Mouse (Mus musculus) brown adipose tissue, adult 24 weeks (tissue): ENCODE results near the gene Gm281. TPM values are rescaled to one million over a fixed set of nuclear protein-coding genes. Genes with fewer than 3 reads are reported as not detected.
"Not testable (repeated sequence)": the region's sequence is repeated elsewhere in the genome, so short reads cannot be mapped to it uniquely, and the experiment has no call there.

Experiments
- H3K27ac ChIP-seq: fragments of 200-500 bp; replicated peaks from 2 replicates; pipeline ENCODE4 v1.5.1; 2012; ENCODE audit warnings: low read depth, mild to moderate bottlenecking, low read length
- H3K4me1 ChIP-seq: fragments of 200-500 bp; 2 replicates; pipeline ENCODE4 v1.6.1; 2012; ENCODE audit warnings: low read length, mixed read lengths; ENCODE audit not compliant: control insufficient read depth, insufficient read depth, insufficient read length
- H3K4me3 ChIP-seq: fragments of 200-500 bp; 2 replicates; pipeline ENCODE4 v1.5.1; 2012; ENCODE audit warnings: low read depth, mild to moderate bottlenecking, low read length, moderate library complexity; ENCODE audit not compliant: insufficient read depth
- polyA plus RNA-seq: library from polyadenylated mRNA; stranded (reverse); fragments of >200 nt; gene quantifications from 2 replicates; pipeline ENCODE4 v1.2.4, GENCODE M21; 2012; ENCODE audit not compliant: missing spikeins, insufficient read depth, insufficient read length

The Gm281 gene
- not detected in 2 replicates for polyA plus RNA-seq

DNA sequence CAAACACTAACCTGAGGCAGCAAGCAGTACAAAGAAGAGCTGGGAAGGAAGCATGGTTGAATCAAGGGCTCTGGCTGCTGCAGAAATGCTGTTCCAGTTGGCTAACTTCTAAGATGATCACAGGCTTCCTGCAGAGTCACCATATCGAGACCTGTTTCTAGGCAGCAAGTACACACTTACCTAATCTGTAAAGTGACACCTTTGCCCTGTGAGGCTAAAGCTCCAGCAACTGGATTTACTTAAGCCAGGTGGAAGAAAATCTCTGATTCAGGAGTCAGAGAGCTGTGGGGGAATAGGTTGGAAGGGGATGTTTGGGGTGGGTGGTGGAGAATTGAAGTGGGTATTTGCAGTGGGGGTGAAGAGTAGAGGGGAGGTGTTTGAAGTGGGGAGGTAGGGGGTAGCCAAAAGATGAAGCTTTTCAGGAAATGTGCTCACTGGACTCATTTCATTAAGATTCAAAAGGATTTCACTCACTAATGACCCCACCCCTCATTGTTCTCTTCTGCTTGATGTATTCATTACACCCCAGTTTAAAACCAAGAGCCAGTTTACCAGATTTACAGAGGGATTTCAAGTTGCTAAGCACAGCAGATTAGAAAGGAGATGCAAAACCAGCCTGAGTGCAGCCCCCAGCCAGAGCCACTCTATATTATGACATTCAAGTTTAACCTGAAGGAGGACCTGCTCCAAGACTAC is at the start of gene Gm281:
Gene Gm281, minus strand, starts transcription at position 92 of the 696 bp plus-strand sequence.
- Histone ChIP-seq H3K4me3 (no peak within 1 kb of the TSS), H3K27ac (no peak within 1 kb of the TSS), H3K4me1 (no peaks in the 10 kb centered on the region)

- H3K27ac ChIP-seq, result no peak overlapping the region
- peaks cover 2% of the 10 kb centered on the region; the same call in 1 of the 2 replicates for H3K4me1 ChIP-seq
- no peak overlapping the region for H3K4me3 ChIP-seq
Measured at GRCm38 (mm10) chr14:13963527-13963926, 49.2 kb upstream of the Gm281 start.

DNA sequence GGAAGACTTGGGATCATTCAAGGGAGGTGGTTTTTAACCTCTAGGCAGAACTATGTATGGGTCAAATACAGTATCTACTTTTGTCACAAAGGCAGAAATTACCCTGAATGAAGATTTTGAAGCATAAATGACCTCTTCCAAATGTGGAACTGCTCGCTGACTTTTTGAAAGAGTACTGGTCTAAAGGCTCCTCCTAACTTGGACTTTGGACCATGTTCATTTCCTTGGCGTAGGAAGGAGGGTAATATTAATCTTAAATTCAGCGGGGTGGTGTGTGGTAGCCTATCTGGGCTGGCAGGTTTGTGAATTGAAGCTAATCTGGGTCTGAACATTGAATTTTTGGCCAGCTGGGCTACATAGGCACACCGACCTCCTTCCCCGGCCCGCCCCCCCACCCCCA is 48.2 kb upstream of the Gm281 start:
- Histone ChIP-seq H3K27ac (no peak overlapping the region), H3K4me3 (no peak overlapping the region), H3K4me1 (peaks cover 2% of the 10 kb centered on the region; the same call in 1 of the 2 replicates)

- peak within 1 kb of the TSS; percentile 64 for H3K27ac ChIP-seq
- H3K4me3 ChIP-seq, result peak within 1 kb of the TSS; percentile 77
- peaks cover 2% of the 10 kb centered on the region; the same call in 1 of the 2 replicates for H3K4me1 ChIP-seq
Measured at GRCm38 (mm10) chr14:13961401-13962112, 47.3 kb upstream of the Gm281 start, which contains the start of the genes Atxn7 and Thoc7. Atxn7 (plus strand) TSS chr14:13961440. Thoc7 (minus strand) TSS chr14:13961852.

- Histone ChIP-seq H3K27ac (peak overlapping the region; percentile 64), H3K4me3 (peak overlapping the region; percentile 77), H3K4me1 (peaks cover 2% of the 10 kb centered on the region; the same call in 1 of the 2 replicates)
Measured at GRCm38 (mm10) chr14:13960482-13961325, 46.4 kb upstream of the Gm281 start.

GRCm38 (mm10) chr14:13960079-13960478 is 45.8 kb upstream of the Gm281 start:
- peak overlapping the region; percentile 77 for H3K4me3 ChIP-seq
- peaks cover 2% of the 10 kb centered on the region; the same call in 1 of the 2 replicates for H3K4me1 ChIP-seq
- H3K27ac ChIP-seq, result no peak overlapping the region

DNA sequence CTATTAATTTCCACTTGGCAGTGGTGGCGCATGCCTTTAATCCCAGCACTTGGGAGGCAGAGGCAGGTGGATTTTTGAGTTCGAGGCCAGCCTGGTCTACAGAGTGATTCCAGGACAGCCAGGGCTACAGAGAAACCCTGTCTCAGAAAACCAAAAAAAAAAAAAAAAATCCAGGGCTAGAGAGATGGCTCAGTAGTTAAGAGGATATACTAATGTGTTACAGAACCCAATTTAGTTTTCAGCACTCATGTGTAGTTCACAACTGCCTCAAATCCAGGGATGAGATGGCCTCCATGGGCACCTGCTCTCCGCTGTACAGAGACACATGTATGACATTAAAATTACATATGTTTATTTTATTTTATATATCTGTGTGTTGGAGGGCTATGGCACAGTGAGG is 37.9 kb upstream of the Gm281 start:
- H3K4me3 ChIP-seq, H3K4me1 ChIP-seq, H3K27ac ChIP-seq: not testable (repeated sequence)

DNA sequence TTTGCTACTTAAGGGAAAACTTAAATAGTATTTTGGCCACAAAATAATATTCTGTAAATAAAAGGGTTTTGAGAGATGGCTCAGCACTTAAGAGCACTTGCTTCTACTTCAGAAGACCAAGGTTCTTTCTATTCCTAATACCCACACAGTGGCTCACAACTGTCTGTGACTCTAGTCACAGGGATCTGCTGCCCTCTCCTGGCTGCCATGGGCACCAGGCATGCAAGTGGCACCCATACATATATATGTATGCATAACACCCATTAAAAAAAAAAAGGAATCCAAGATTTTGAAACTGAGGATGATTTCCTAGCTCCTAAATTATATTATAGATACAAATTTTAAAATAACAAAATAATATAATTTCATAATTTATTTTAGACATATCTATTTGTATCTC is 36.1 kb upstream of the Gm281 start:
- H3K27ac ChIP-seq, result no peak overlapping the region
- no peaks in the 10 kb centered on the region for H3K4me1 ChIP-seq
- H3K4me3 ChIP-seq, result no peak overlapping the region

DNA sequence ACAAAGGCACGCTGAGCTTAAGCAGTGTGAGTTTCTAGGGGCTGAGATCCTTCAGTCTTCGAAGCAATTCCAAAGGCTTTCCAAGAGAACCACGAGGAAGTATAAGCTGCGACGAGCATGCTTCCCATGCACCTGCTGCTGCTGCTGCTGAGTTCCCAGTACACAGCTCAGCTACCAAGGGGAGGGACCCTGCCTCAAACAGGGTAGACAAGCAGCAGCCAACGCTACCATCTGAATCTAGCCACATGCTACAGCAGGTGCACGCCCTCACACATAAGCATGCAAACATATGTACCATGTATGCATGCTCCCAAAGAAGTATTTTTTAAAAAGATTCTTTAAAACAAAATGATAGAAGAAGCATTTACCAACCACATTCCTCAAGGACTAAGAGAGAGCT is 34.1 kb upstream of the Gm281 start:
- Histone ChIP-seq H3K4me1 (no peaks in the 10 kb centered on the region), H3K4me3 (no peak overlapping the region), H3K27ac (no peak overlapping the region)

DNA sequence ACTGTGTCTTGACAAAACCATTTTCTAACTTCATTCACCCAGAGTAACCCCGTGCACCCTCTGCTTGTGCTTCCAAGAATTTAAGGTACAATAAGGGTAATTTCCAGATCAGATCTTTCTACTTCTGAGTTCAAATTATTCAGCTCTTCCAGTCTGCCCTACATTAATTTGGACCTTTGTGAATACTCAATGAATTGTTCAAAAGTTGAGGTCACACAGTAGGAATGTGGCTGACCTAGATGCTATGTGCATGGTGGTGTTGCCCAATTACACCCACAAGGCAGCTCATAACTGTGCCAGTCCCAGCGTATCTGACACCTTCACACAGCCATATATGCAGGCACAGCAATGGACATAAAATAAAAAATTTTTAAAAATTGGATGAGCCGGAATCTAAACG is 30.4 kb upstream of the Gm281 start:
- no peaks in the 10 kb centered on the region for H3K4me1 ChIP-seq
- H3K27ac ChIP-seq, result no peak overlapping the region
- no peak overlapping the region for H3K4me3 ChIP-seq

- Histone ChIP-seq H3K4me1 (no peaks in the 10 kb centered on the region), H3K4me3 (peak overlapping the region; percentile 40)
Measured at GRCm38 (mm10) chr14:13934052-13934371, 19.7 kb upstream of the Gm281 start.

GRCm38 (mm10) chr14:13933290-13934051 is 19.2 kb upstream of the Gm281 start:
- no peak overlapping the region for H3K27ac ChIP-seq
- H3K4me1 ChIP-seq, result no peaks in the 10 kb centered on the region
- H3K4me3 ChIP-seq, result peak overlapping the region; percentile 40

More at GRCm38 (mm10) chr14:13934052-13934371, 19.7 kb upstream of the Gm281 start:
- no peak overlapping the region for H3K27ac ChIP-seq

- Histone ChIP-seq H3K4me1 (no peaks in the 10 kb centered on the region), H3K27ac (no peak overlapping the region), H3K4me3 (no peak overlapping the region)
Measured at GRCm38 (mm10) chr14:13917630-13918029, 3.4 kb upstream of the Gm281 start.

GRCm38 (mm10) chr14:13917208-13917607 is 2.9 kb upstream of the Gm281 start:
- no peak overlapping the region for H3K4me3 ChIP-seq
- no peak overlapping the region for H3K27ac ChIP-seq
- H3K4me1 ChIP-seq, result no peaks in the 10 kb centered on the region
